Mouse (Mus musculus) forebrain, embryonic 14.5 days (tissue): ENCODE measurements around the gene Insrr. TPM values are rescaled to one million over a fixed set of nuclear protein-coding genes. Genes with fewer than 3 reads are reported as not detected.

Source experiments
- ATAC-seq: fragments of 200-750 bp; cut with Nextera tagmentation; 2 replicates; pipeline ENCODE4 v1.8.0; 2017; ENCODE audit warnings: mild to moderate bottlenecking, moderate library complexity
- DNase-seq: peaks from one replicate; pipeline ENCODE4 v3.0.0-alpha.2; 2015; ENCODE audit warnings: low spot score
- H3K27ac ChIP-seq: fragments of 300-500 bp; sonication (generic); 2 replicates; pipeline ENCODE4 v1.5.1; 2014; ENCODE audit warnings: low read depth, mild to moderate bottlenecking, control low read depth, low read length, moderate library complexity
- H3K27me3 ChIP-seq: fragments of 300-500 bp; sonication (generic); replicated peaks from 2 replicates; pipeline ENCODE4 v1.6.1; 2014; ENCODE audit warnings: low read length, control low read depth, mixed read lengths; ENCODE audit not compliant: control insufficient read depth, insufficient read depth
- H3K36me3 ChIP-seq: fragments of 300-500 bp; sonication (generic); 2 replicates; pipeline ENCODE4 v1.6.1; 2014; ENCODE audit warnings: low read length, control low read depth; ENCODE audit not compliant: control insufficient read depth, insufficient read depth
- H3K4me1 ChIP-seq: fragments of 300-500 bp; sonication (generic); 2 replicates; pipeline ENCODE4 v1.6.1; 2014; ENCODE audit warnings: antibody characterized with exemption, low read length, control low read depth; ENCODE audit not compliant: control insufficient read depth, insufficient read depth
- H3K4me2 ChIP-seq: fragments of 300-500 bp; sonication (generic); 2 replicates; pipeline ENCODE4 v1.6.1; 2014; ENCODE audit warnings: mild to moderate bottlenecking, control low read depth, low read length
- H3K4me3 ChIP-seq: fragments of 300-500 bp; sonication (generic); 2 replicates; pipeline ENCODE4 v1.5.1; 2014; ENCODE audit warnings: low read depth, low read length, control low read depth
- H3K9ac ChIP-seq: fragments of 300-500 bp; sonication (generic); 2 replicates; pipeline ENCODE4 v1.6.1; 2014; ENCODE audit warnings: mild to moderate bottlenecking, low read length, control low read depth, moderate library complexity
- H3K9me3 ChIP-seq: fragments of 300-500 bp; sonication (generic); replicated peaks from 2 replicates; pipeline ENCODE4 v1.6.1; 2016; ENCODE audit warnings: low read length, control low read depth, mixed read lengths; ENCODE audit not compliant: control insufficient read depth
- WGBS: fragments of 180-500 bp; shearing (Covaris S2); extraction: QIAGEN DNeasy Blood & Tissue Kit; methylation state at CpG from one replicate; pipeline ENCODE4 v1.1.7; 2014; 5-methylcytosine and 5-hydroxymethylcytosine counted together
- polyA plus RNA-seq: library from polyadenylated mRNA; unstranded; fragments of >200 nt; fragmentation: Nextera tagmentation; extraction: Ambion mirVana; gene quantifications from 2 replicates; pipeline ENCODE4 v1.2.1, GENCODE M21; 2014

Gene Insrr
- polyA plus RNA-seq, 1 experiment from 2014 or later: 0.66 TPM

GRCm38 (mm10) chr3:87761408-87762375 is 35.1 kb upstream of the Insrr start:
- no peak overlapping the region for H3K27ac ChIP-seq
- no peak for DNase-seq
- H3K4me1 ChIP-seq: no peaks in the 10 kb centered on the region
- 86% methylated on average over 20 of the region's 20 CpGs for whole genome bisulfite sequencing
- no peak overlapping the region for H3K4me3 ChIP-seq
- H3K9ac ChIP-seq: no peak overlapping the region
- ATAC-seq: no peak
- no peaks in the 10 kb centered on the region for H3K9me3 ChIP-seq
- no peaks in the 10 kb centered on the region for H3K36me3 ChIP-seq
- H3K27me3 ChIP-seq: no peaks in the 10 kb centered on the region
- H3K4me2 ChIP-seq: no peak overlapping the region

GRCm38 (mm10) chr3:87763202-87763601 is 33.5 kb upstream of the Insrr start:
- Histone ChIP-seq H3K9ac (no peak overlapping the region), H3K4me3 (no peak overlapping the region), H3K4me2 (no peak overlapping the region), H3K9me3 (no peaks in the 10 kb centered on the region), H3K27ac (no peak overlapping the region), H3K36me3 (no peaks in the 10 kb centered on the region), H3K27me3 (peaks cover 10% of the 10 kb centered on the region), H3K4me1 (no peaks in the 10 kb centered on the region)
- no peak for DNase-seq
- ATAC-seq: no peak
- 73% methylated on average over 4 of the region's 4 CpGs for WGBS

- no peak overlapping the region for H3K4me3 ChIP-seq
- peaks cover 16% of the 10 kb centered on the region for H3K27me3 ChIP-seq
- H3K9me3 ChIP-seq: no peaks in the 10 kb centered on the region
- no peak overlapping the region for H3K27ac ChIP-seq
- H3K4me1 ChIP-seq: no peaks in the 10 kb centered on the region
- H3K4me2 ChIP-seq: peak overlapping the region; percentile 28
- DNase-seq (peak; percentile 72), ATAC-seq (peak; percentile 16; the same call in 1 of the 2 replicates)
- H3K9ac ChIP-seq: no peak overlapping the region
- no peaks in the 10 kb centered on the region for H3K36me3 ChIP-seq
- 22% methylated on average over 15 of the region's 15 CpGs for WGBS
These were observed 33.0 kb upstream of the Insrr start for GRCm38 (mm10) chr3:87763683-87764289.

- Histone ChIP-seq H3K36me3 (no peaks in the 10 kb centered on the region), H3K27me3 (peaks cover 21% of the 10 kb centered on the region), H3K9me3 (no peaks in the 10 kb centered on the region), H3K27ac (no peak overlapping the region; the same call in 1 of the 2 replicates), H3K4me2 (no peak overlapping the region; the same call in 1 of the 2 replicates), H3K4me1 (no peaks in the 10 kb centered on the region), H3K4me3 (no peak overlapping the region), H3K9ac (no peak overlapping the region)
- ATAC-seq (no peak), DNase-seq (no peak)
- WGBS: 42% methylated on average over 10 of the region's 10 CpGs
These were observed 32.2 kb upstream of the Insrr start for GRCm38 (mm10) chr3:87764506-87764905.

- no peaks in the 10 kb centered on the region for H3K4me1 ChIP-seq
- H3K9me3 ChIP-seq: no peaks in the 10 kb centered on the region
- no peak overlapping the region; the same call in 1 of the 2 replicates for H3K27ac ChIP-seq
- DNase-seq (no peak), ATAC-seq (no peak)
- H3K9ac ChIP-seq: no peak overlapping the region
- H3K4me3 ChIP-seq: no peak overlapping the region
- H3K4me2 ChIP-seq: no peak overlapping the region
- H3K27me3 ChIP-seq: peaks cover 23% of the 10 kb centered on the region
- no peaks in the 10 kb centered on the region for H3K36me3 ChIP-seq
- 10% methylated on average over 10 of the region's 10 CpGs for WGBS
These were observed 31.7 kb upstream of the Insrr start for GRCm38 (mm10) chr3:87765091-87765490.

GRCm38 (mm10) chr3:87765631-87766283 is 31.0 kb upstream of the Insrr start:
- no peaks in the 10 kb centered on the region for H3K9me3 ChIP-seq
- ATAC-seq: no peak
- DNase-seq: no peak
- H3K4me3 ChIP-seq: no peak overlapping the region
- no peak overlapping the region for H3K27ac ChIP-seq
- H3K4me1 ChIP-seq: no peaks in the 10 kb centered on the region
- H3K4me2 ChIP-seq: no peak overlapping the region
- no peaks in the 10 kb centered on the region for H3K36me3 ChIP-seq
- peaks cover 23% of the 10 kb centered on the region for H3K27me3 ChIP-seq
- 69% methylated on average over 5 of the region's 5 CpGs for WGBS
- no peak overlapping the region for H3K9ac ChIP-seq

- Histone ChIP-seq H3K27me3 (peaks cover 23% of the 10 kb centered on the region), H3K4me2 (no peak overlapping the region), H3K36me3 (no peaks in the 10 kb centered on the region), H3K9me3 (no peaks in the 10 kb centered on the region), H3K4me1 (no peaks in the 10 kb centered on the region), H3K4me3 (no peak overlapping the region), H3K9ac (no peak overlapping the region), H3K27ac (no peak overlapping the region)
- DNase-seq: no peak
- WGBS: 79% methylated on average over 3 of the region's 3 CpGs
- ATAC-seq: no peak
These were observed 30.5 kb upstream of the Insrr start for GRCm38 (mm10) chr3:87766284-87766667.

- DNase-seq (no peak), ATAC-seq (no peak)
- Histone ChIP-seq H3K4me3 (0 out of 2 replicates have a peak overlapping the region, but pooled peaks have one; percentile 27), H3K27ac (no peak overlapping the region), H3K36me3 (no peaks in the 10 kb centered on the region), H3K4me2 (no peak overlapping the region), H3K4me1 (no peaks in the 10 kb centered on the region), H3K9me3 (no peaks in the 10 kb centered on the region), H3K9ac (no peak overlapping the region), H3K27me3 (peaks cover 23% of the 10 kb centered on the region)
- 78% methylated on average over 8 of the region's 8 CpGs for WGBS
These were observed 29.0 kb upstream of the Insrr start for GRCm38 (mm10) chr3:87767764-87768163.
